Comparison of ENCODE assay signal across 8 mouse cellular contexts in the genomic region with DNA sequence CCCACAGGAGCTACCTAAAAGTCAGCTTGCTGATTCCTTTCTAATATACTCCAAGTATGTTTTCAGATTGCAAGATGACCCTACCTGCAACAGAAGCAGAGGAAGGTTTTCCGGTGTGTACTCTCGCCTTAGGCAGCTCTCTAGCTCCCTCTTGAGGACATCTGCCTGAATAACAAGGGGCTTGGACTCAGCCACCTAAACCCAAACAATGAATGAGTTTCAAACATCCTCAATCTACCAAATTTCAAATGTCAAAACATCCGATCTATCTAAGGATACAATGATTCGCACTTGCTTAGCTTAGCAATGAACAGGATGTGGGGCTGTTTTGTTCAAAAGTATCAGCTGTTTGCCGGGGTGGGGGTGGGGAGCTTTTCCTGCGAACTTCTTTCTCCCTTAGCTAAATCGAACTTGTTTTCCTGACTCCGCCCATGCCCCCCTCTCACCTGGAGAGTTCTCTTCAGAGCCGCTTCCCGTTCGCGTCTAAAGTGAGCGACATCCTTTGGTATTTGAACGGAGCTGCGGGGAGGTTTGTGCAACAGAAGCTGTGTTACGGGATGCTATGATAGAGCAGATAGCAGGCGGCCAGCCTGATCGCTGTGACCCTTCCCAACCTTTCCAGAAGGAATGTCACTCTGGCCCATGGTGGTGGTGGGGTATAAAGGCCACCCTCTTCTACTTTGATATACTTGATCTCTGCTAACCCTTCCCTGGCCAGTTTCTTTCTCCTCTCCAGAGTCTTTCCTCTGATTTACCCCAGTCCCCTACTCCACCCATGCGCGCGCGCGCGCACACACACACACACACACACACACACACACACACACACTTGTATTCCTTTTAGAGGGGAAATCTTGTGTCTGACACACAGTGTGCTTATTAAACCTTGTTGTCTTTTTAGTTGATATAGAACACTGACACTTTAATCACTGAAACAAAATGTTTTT. TPM values are rescaled to one million over a fixed set of nuclear protein-coding genes. Genes with fewer than 3 reads are reported as not detected.
DNase-seq lines count a peak whose midpoint lies in the region; ATAC-seq and TF ChIP-seq lines count a peak whose summit lies in the region.

No protein-coding gene starts in this region.

- H3K4me2 ChIP-seq in embryonic facial prominence, embryonic 13.5 days: peak overlapping the region; percentile 67
- H3K4me2 ChIP-seq in heart, postnatal 0 days (ENCODE audit: low read depth, low read length): peak overlapping the region; percentile 90
- peak overlapping the region; percentile 81 for H3K4me2 ChIP-seq in neural tube, embryonic 15.5 days

- peak overlapping the region; percentile 47 for H3K4me3 ChIP-seq in embryonic facial prominence, embryonic 13.5 days
- peak overlapping the region; percentile 54 for H3K4me3 ChIP-seq in heart, postnatal 0 days (ENCODE audit: low read depth, low read length)
- H3K4me3 ChIP-seq in lung, adult 2 months (replicated peaks; ENCODE audit: extremely low read depth, low read depth, low read length): peak overlapping the region; percentile 12
- peak overlapping the region; percentile 40 for H3K4me3 ChIP-seq in neural tube, embryonic 15.5 days (replicated peaks)

- TF ChIP-seq EP300 in heart, postnatal 0 days (IDR thresholded peaks at IDR 0.05; ENCODE audit: low read depth): no peak

- H3K36me3 ChIP-seq in embryonic facial prominence, embryonic 13.5 days: no peaks in the 10 kb centered on the region
- no peaks in the 10 kb centered on the region for H3K36me3 ChIP-seq in heart, postnatal 0 days (replicated peaks; ENCODE audit: control insufficient read depth, insufficient read depth, low read length)
- no peaks in the 10 kb centered on the region for H3K36me3 ChIP-seq in neural tube, embryonic 15.5 days

- peak overlapping the region; percentile 64 for H3K9ac ChIP-seq in embryonic facial prominence, embryonic 13.5 days
- H3K9ac ChIP-seq in heart, postnatal 0 days (replicated peaks; ENCODE audit: low read depth, low read length): peak overlapping the region; percentile 50
- H3K9ac ChIP-seq in neural tube, embryonic 15.5 days (replicated peaks): peak overlapping the region; percentile 40

- peak; percentile 60 to 75 for DNase-seq in adrenal gland, postnatal 36 days
- peak; percentile 62 for DNase-seq in heart, postnatal 0 days (ENCODE audit: low spot score)
- DNase-seq in kidney, postnatal 25 days: peak; percentile 69 to 77
- peak; percentile 38 for DNase-seq in lung, adult 2 months
- DNase-seq in thymus, adult 18-20 months: peak; percentile 44 to 65

- peak; percentile 87 for TF ChIP-seq CTCF in heart, postnatal 0 days (IDR thresholded peaks at IDR 0.05; ENCODE audit: low read depth)
- peak; percentile 81 for TF ChIP-seq CTCF in lung, adult 2 months (IDR thresholded peaks at IDR 0.05; ENCODE audit: insufficient read depth, low read length)

- H3K27ac ChIP-seq in embryonic facial prominence, embryonic 13.5 days: no peak overlapping the region
- H3K27ac ChIP-seq in heart, postnatal 0 days (ENCODE audit: low read depth): no peak overlapping the region
- no peak overlapping the region for H3K27ac ChIP-seq in neural tube, embryonic 15.5 days (replicated peaks)

- peaks cover 13% of the 10 kb centered on the region for H3K4me1 ChIP-seq in embryonic facial prominence, embryonic 13.5 days
- H3K4me1 ChIP-seq in heart, postnatal 0 days (ENCODE audit: control insufficient read depth, insufficient read depth): no peaks in the 10 kb centered on the region; the same call in 1 of the 2 replicates
- H3K4me1 ChIP-seq in lung, adult 2 months (ENCODE audit: control insufficient read depth, insufficient read depth, low read length): peaks cover 4% of the 10 kb centered on the region
- peaks cover 4% of the 10 kb centered on the region; the same call in 1 of the 2 replicates for H3K4me1 ChIP-seq in neural tube, embryonic 15.5 days

- no peak for TF ChIP-seq POLR2A in lung, adult 2 months (IDR thresholded peaks at IDR 0.05; ENCODE audit: borderline replicate concordance, extremely low read depth, low read depth, low read length)

- no peaks in the 10 kb centered on the region for H3K9me3 ChIP-seq in embryonic facial prominence, embryonic 13.5 days
- H3K9me3 ChIP-seq in heart, postnatal 0 days (replicated peaks; ENCODE audit: control insufficient read depth, low read length): no peaks in the 10 kb centered on the region
- no peaks in the 10 kb centered on the region for H3K9me3 ChIP-seq in neural tube, embryonic 15.5 days (replicated peaks)

- ATAC-seq in CD4-positive, CD25-positive, alpha-beta regulatory T cell, adult 4 months: peak; percentile 90
- ATAC-seq in embryonic facial prominence, embryonic 13.5 days (ENCODE audit: insufficient number of reproducible peaks, insufficient read depth, low FRiP score, low TSS enrichment, low read depth): no peak; the same call in 1 of the 2 replicates
- ATAC-seq in heart, postnatal 0 days (ENCODE audit: insufficient read depth, low read depth): no peak
- ATAC-seq in neural tube, embryonic 15.5 days (ENCODE audit: low FRiP score): peak; percentile 61; the same call in 1 of the 2 replicates

- peaks cover 3% of the 10 kb centered on the region; the same call in 1 of the 2 replicates for H3K27me3 ChIP-seq in embryonic facial prominence, embryonic 13.5 days
- H3K27me3 ChIP-seq in heart, postnatal 0 days (ENCODE audit: control insufficient read depth, insufficient read depth, low read length): no peaks in the 10 kb centered on the region
- H3K27me3 ChIP-seq in neural tube, embryonic 15.5 days (replicated peaks): peaks cover 4% of the 10 kb centered on the region

- 15% methylated on average over 24 of the region's 24 CpGs for WGBS in embryonic facial prominence, embryonic 13.5 days
- 21% methylated on average over 24 of the region's 24 CpGs for WGBS in heart, postnatal 0 days
- 23% methylated on average over 24 of the region's 24 CpGs for WGBS in lung, adult 2 months
- 24% methylated on average over 24 of the region's 24 CpGs for WGBS in neural tube, embryonic 15.5 days

RNA-seq across cellular contexts. Expression of a gene that starts 26.2 kb away (rescaled TPM):
- 1 to 10 TPM; 1.5 to 1.6 TPM for polyA plus RNA-seq in CD4-positive, CD25-positive, alpha-beta regulatory T cell, adult 4 months (2017; shearing (Covaris generic))
- total RNA-seq in adrenal gland, postnatal 36 days (2021): under 1 TPM; 0.33 to 0.53 TPM
- 1.5 and 1.7 TPM in 2 replicates for polyA plus RNA-seq in embryonic facial prominence, embryonic 13.5 days (2015; fragmentation: Nextera tagmentation; extraction: Ambion mirVana)
- 1.5 TPM in 1 of 2 replicates, not detected in the other for total RNA-seq in heart, postnatal 0 days (2014; rRNA removed; ENCODE audit: low replicate concordance)
- 0.16 and 0.36 TPM in 2 replicates for polyA plus RNA-seq in heart, postnatal 0 days (2015; fragmentation: Nextera tagmentation; extraction: Ambion mirVana)
- 6.2 and 8.5 TPM in 2 replicates for polyA plus RNA-seq in lung, adult 2 months (2012; rRNA removed)
- polyA plus RNA-seq in neural tube, embryonic 15.5 days (2015; fragmentation: Nextera tagmentation; extraction: Ambion mirVana): 1.2 and 1.3 TPM in 2 replicates

Comparison
In these comparisons a context has a peak if more than half of its experiments do, and no peak if none do; other contexts are left out.
1. ATAC-seq: peak in CD4-positive, CD25-positive, alpha-beta regulatory T cell, adult 4 months (single experiment) and neural tube, embryonic 15.5 days (single experiment); none in embryonic facial prominence, embryonic 13.5 days (single experiment) and heart, postnatal 0 days (single experiment).
2. Peak in every context shown above with its lines, with median percentiles within 50 percentile points of each other: DNase-seq, H3K4me2 ChIP-seq, H3K4me3 ChIP-seq and H3K9ac ChIP-seq.